Mouse (Mus musculus): ENCODE data around the gene Duoxa1. TPM values are rescaled to one million over a fixed set of nuclear protein-coding genes. Genes with fewer than 3 reads are reported as not detected.

Duoxa1 gene
- total and polyA plus RNA-seq, 2 experiments from 2014 or later: 0.41 TPM; not detected in 1

DNA sequence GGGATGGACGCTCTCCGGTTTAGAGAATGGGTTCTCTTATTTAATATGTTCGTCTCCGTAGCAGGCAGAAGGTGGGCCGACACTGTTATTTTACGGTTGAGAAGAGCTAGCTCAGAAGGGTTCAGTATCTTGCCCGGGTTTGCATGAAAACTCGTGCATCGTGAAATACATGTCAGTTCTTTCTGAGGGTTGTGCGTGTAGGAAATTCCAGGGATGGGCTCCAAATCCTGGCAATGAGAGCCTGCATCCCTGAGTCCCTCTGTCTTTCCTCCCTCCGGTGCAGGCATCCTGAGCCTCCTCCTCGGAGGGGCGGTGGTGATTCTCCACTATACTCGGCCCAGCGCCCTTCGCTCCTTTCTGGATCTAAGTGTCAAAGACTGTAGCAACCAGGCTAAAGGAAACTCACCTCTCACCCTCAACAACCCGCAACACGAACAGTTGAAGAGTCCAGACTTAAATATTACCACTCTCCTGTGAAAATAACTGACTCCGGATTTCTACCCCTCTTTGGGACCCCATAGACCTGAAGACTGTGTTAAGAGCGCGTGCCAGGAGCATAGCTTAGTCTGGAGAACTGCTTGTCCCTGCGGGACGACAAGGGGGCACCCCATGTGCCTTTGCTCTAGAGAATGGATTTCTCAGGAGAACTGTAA is 11.5 kb downstream of the Duoxa1 start:
- 7% methylated on average over 23 of the region's 23 CpGs for WGBS
- peak overlapping the region; percentile 74 for H3K4me2 ChIP-seq (ENCODE audit: low read depth, low read length, poor library complexity, severe bottlenecking)

DNA sequence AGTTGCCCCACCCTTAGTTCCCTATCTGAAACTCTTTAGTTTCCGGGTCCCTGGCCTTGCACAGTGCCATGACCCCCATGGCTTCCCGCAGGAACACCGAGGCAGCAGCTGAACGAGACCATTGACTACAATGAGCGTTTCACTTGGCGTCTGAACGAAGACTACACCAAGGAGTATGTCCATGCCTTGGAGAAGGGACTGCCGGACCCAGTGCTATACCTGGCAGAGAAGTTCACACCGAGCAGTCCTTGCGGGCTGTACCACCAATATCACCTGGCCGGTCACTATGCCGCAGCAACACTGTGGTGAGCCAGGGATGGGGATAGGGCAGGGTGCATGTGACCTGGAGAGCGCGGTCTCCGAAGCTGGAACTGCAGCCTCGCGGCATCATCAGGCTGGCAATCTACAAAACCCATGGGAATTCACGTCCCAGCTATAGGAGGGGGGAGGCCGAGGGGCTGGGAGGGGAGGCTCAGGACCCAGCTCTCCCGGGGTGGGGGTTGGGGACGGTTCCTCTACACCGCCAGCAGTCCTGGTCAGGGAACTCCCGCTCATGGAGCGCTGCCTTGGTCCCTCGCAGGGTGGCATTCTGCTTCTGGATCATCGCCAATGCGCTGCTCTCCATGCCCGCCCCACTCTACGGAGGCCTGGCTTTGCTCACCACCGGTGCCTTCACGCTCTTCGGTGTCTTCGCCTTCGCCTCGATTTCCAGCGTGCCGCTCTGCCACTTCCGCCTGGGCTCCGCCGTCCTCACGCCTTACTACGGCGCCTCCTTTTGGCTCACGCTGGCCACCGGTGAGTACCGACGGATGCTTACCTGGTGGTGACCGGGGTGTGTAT is 12.2 kb downstream of the Duoxa1 start:
- H3K36me3 ChIP-seq (ENCODE audit: insufficient read depth, low read length): no peaks in the 10 kb centered on the region
- peaks cover 54% of the 10 kb centered on the region for H3K27me3 ChIP-seq (ENCODE audit: insufficient read depth, low read length)
- H3K9me3 ChIP-seq (ENCODE audit: low read length): no peaks in the 10 kb centered on the region
- peak overlapping the region; percentile 42; the same call in 1 of the 2 replicates for H3K9ac ChIP-seq (replicated peaks; ENCODE audit: low read length, poor library complexity, severe bottlenecking)
- H3K4me1 ChIP-seq (ENCODE audit: insufficient read depth, low read length): peaks cover 20% of the 10 kb centered on the region
- DNase-seq (ENCODE audit: low spot score): peak; percentile 56
- H3K4me3 ChIP-seq (ENCODE audit: low read depth, low read length): peak overlapping the region; percentile 39
- WGBS: 1% methylated on average over 44 of the region's 48 CpGs
- H3K27ac ChIP-seq (ENCODE audit: low read depth, low read length): no peak overlapping the region
- peak overlapping the region; percentile 74 for H3K4me2 ChIP-seq (ENCODE audit: low read depth, low read length, poor library complexity, severe bottlenecking)
- peak; percentile 26 for ATAC-seq (ENCODE audit: low FRiP score)
- TF ChIP-seq CTCF (IDR thresholded peaks at IDR 0.05): peak; percentile 40

More for the DNA sequence above, 11.5 kb downstream of the Duoxa1 start:
- peak overlapping the region; percentile 42; the same call in 1 of the 2 replicates for H3K9ac ChIP-seq (replicated peaks; ENCODE audit: low read length, poor library complexity, severe bottlenecking)
- H3K4me3 ChIP-seq (ENCODE audit: low read depth, low read length): peak overlapping the region; percentile 39
- no peak for ATAC-seq (ENCODE audit: low FRiP score)
- no peak for DNase-seq (ENCODE audit: low spot score)
- no peak for TF ChIP-seq CTCF (IDR thresholded peaks at IDR 0.05)
- H3K9me3 ChIP-seq (ENCODE audit: low read length): no peaks in the 10 kb centered on the region
- no peak overlapping the region for H3K27ac ChIP-seq (ENCODE audit: low read depth, low read length)
- H3K36me3 ChIP-seq (ENCODE audit: insufficient read depth, low read length): no peaks in the 10 kb centered on the region
- H3K27me3 ChIP-seq (ENCODE audit: insufficient read depth, low read length): peaks cover 51% of the 10 kb centered on the region
- H3K4me1 ChIP-seq (ENCODE audit: insufficient read depth, low read length): peaks cover 20% of the 10 kb centered on the region

DNA sequence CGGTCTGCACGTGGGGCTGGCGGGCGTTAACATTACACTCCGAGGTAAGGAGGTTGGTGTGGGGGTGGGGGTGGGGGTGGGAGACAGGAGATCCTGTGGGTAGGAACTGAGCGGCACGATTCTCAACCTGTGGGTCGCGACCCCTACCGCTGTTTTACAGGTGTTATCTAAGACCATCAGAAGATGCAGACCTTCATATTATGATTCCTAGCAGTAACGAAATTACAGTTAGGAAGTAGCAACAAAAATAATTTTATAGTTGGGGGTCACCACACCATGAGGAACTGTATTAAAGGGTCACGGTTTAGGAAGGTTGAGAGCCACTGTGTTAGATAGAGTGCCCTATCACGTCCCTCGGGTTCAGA is 12.9 kb downstream of the Duoxa1 start:
- TF ChIP-seq CTCF (IDR thresholded peaks at IDR 0.05): no peak
- peaks cover 58% of the 10 kb centered on the region for H3K27me3 ChIP-seq (ENCODE audit: insufficient read depth, low read length)
- no peak overlapping the region for H3K27ac ChIP-seq (ENCODE audit: low read depth, low read length)
- no peak for ATAC-seq (ENCODE audit: low FRiP score)
- H3K4me1 ChIP-seq (ENCODE audit: insufficient read depth, low read length): peaks cover 20% of the 10 kb centered on the region
- no peaks in the 10 kb centered on the region for H3K36me3 ChIP-seq (ENCODE audit: insufficient read depth, low read length)
- 5% methylated on average over 14 of the region's 14 CpGs for WGBS
- peak overlapping the region; percentile 39; the same call in 1 of the 2 replicates for H3K4me3 ChIP-seq (ENCODE audit: low read depth, low read length)
- no peak for DNase-seq (ENCODE audit: low spot score)
- H3K4me2 ChIP-seq (ENCODE audit: low read depth, low read length, poor library complexity, severe bottlenecking): peak overlapping the region; percentile 74
- no peak overlapping the region for H3K9ac ChIP-seq (replicated peaks; ENCODE audit: low read length, poor library complexity, severe bottlenecking)
- no peaks in the 10 kb centered on the region for H3K9me3 ChIP-seq (ENCODE audit: low read length)

DNA sequence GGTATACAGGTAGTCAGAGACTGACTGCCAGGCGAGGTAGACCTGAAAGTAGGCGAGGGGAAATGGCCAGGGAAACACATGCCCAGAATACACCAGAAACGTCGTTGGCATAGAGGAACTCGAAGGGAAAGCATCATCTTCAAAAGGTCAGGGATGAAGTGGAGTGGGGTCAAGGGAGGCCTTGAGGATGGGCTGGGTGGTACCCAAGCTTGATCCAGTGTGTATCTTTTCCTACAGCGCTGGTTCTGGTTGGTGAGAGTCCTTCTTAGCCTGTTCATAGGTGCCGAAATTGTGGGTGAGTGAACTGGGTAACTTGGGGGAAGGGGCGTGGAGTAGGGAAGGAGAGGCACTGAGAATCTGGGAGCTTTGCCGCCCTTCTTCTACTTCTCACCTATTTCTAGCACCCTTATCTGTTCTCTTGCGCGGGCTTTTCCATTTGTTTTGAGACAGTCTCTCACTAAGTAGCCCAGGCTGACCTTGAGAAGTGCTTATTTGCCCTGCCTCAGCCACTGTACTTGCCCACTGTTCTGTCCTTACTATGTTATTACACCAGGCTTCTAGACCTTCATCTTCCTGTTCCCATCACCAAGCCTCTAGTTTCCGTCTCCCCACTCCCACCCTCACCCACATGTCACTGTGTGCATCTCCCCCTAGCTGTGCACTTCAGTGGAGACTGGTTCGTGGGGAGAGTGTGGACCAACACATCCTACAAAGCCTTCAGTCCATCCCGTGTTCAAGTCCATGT is 13.4 kb downstream of the Duoxa1 start:
- Histone ChIP-seq H3K9me3 (ENCODE audit: low read length) (no peaks in the 10 kb centered on the region), H3K9ac (replicated peaks; ENCODE audit: low read length, poor library complexity, severe bottlenecking) (no peak overlapping the region), H3K27me3 (ENCODE audit: insufficient read depth, low read length) (peaks cover 58% of the 10 kb centered on the region), H3K36me3 (ENCODE audit: insufficient read depth, low read length) (no peaks in the 10 kb centered on the region), H3K4me1 (ENCODE audit: insufficient read depth, low read length) (peaks cover 20% of the 10 kb centered on the region), H3K27ac (ENCODE audit: low read depth, low read length) (no peak overlapping the region), H3K4me3 (ENCODE audit: low read depth, low read length) (no peak overlapping the region), H3K4me2 (ENCODE audit: low read depth, low read length, poor library complexity, severe bottlenecking) (no peak overlapping the region)
- WGBS: 12% methylated on average over 14 of the region's 14 CpGs
- no peak for ATAC-seq (ENCODE audit: low FRiP score)
- TF ChIP-seq CTCF (IDR thresholded peaks at IDR 0.05): no peak
- DNase-seq (ENCODE audit: low spot score): no peak

DNA sequence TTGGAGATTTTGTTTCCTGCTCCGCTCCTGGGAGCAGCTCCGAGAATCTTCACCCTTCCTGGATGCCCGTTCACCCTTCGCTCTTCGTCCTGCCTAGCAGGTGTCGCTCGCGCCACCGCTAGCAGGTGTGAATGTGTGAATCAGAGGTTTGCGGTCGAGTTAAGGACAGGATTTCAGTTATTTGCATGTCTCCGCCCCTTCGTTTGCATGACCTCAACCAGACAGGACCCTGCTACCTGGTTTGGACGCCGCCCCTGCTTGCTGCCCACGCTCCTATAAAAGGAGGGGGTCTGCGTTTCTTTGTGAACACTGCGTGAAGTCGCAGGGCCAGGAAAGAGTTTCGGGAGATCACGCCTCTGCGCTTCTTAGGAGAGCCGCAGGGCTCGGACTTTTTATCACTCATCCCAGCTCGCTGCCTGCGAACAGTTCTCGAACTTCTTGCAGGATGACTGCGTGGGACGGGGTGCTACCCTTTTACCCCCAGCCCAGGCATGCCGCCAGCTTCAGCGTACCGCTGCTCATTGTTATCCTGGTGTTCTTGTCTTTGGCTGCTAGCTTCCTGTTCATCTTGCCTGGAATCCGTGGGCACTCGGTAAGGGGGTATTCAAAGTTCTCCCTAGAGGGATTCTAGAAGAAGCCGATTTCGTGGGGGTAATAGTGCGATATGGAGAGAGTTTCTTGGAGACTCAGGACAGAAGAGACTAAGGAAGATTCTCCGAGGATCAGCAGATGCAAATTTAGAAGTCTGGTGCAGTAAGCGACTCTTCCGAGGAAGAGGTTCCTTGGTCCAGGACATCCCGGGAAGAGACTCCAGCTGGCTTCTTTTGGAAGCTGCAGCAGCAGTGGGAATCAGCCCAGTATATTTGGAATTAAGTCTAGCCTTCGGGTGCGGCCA is 14.7 kb downstream of the Duoxa1 start, which contains the start of gene Duoxa2:
Gene Duoxa2 (plus strand): TSS at position 305 of the 895 bp plus-strand sequence.
- H3K36me3 ChIP-seq (ENCODE audit: insufficient read depth, low read length): no peaks in the 10 kb centered on the region
- no peak within 1 kb of the TSS for H3K27ac ChIP-seq (ENCODE audit: low read depth, low read length)
- TF ChIP-seq CTCF (IDR thresholded peaks at IDR 0.05): no peak
- peaks cover 20% of the 10 kb centered on the region for H3K4me1 ChIP-seq (ENCODE audit: insufficient read depth, low read length)
- H3K4me3 ChIP-seq (ENCODE audit: low read depth, low read length): peak within 1 kb of the TSS; percentile 27
- 0 out of 2 replicates have a peak within 1 kb of the TSS, but pooled peaks have one; percentile 24 for H3K9ac ChIP-seq (replicated peaks; ENCODE audit: low read length, poor library complexity, severe bottlenecking)
- peaks cover 62% of the 10 kb centered on the region for H3K27me3 ChIP-seq (ENCODE audit: insufficient read depth, low read length)
- H3K9me3 ChIP-seq (ENCODE audit: low read length): no peaks in the 10 kb centered on the region
- ATAC-seq (ENCODE audit: low FRiP score): no peak
- no peak for DNase-seq (ENCODE audit: low spot score)
- peak within 1 kb of the TSS; percentile 48 for H3K4me2 ChIP-seq (ENCODE audit: low read depth, low read length, poor library complexity, severe bottlenecking)
- 1% methylated on average over 43 of the region's 43 CpGs for WGBS

Measured in midbrain, postnatal 0 days (tissue).